Mouse (Mus musculus) forebrain, embryonic 14.5 days (tissue): ENCODE results near the gene Guca2a. TPM values are rescaled to one million over a fixed set of nuclear protein-coding genes. Genes with fewer than 3 reads are reported as not detected.

Experiments used
- ATAC-seq: fragments of 200-750 bp; cut with Nextera tagmentation; 2 replicates; pipeline ENCODE4 v1.8.0; 2017; ENCODE audit warnings: mild to moderate bottlenecking, moderate library complexity
- DNase-seq: peaks from one replicate; pipeline ENCODE4 v3.0.0-alpha.2; 2015; ENCODE audit warnings: low spot score
- H3K27ac ChIP-seq: fragments of 300-500 bp; sonication (generic); 2 replicates; pipeline ENCODE4 v1.5.1; 2014; ENCODE audit warnings: low read depth, mild to moderate bottlenecking, control low read depth, low read length, moderate library complexity
- H3K27me3 ChIP-seq: fragments of 300-500 bp; sonication (generic); replicated peaks from 2 replicates; pipeline ENCODE4 v1.6.1; 2014; ENCODE audit warnings: low read length, control low read depth, mixed read lengths; ENCODE audit not compliant: control insufficient read depth, insufficient read depth
- H3K36me3 ChIP-seq: fragments of 300-500 bp; sonication (generic); 2 replicates; pipeline ENCODE4 v1.6.1; 2014; ENCODE audit warnings: low read length, control low read depth; ENCODE audit not compliant: control insufficient read depth, insufficient read depth
- H3K4me1 ChIP-seq: fragments of 300-500 bp; sonication (generic); 2 replicates; pipeline ENCODE4 v1.6.1; 2014; ENCODE audit warnings: antibody characterized with exemption, low read length, control low read depth; ENCODE audit not compliant: control insufficient read depth, insufficient read depth
- H3K4me2 ChIP-seq: fragments of 300-500 bp; sonication (generic); 2 replicates; pipeline ENCODE4 v1.6.1; 2014; ENCODE audit warnings: mild to moderate bottlenecking, control low read depth, low read length
- H3K4me3 ChIP-seq: fragments of 300-500 bp; sonication (generic); 2 replicates; pipeline ENCODE4 v1.5.1; 2014; ENCODE audit warnings: low read depth, low read length, control low read depth
- H3K9ac ChIP-seq: fragments of 300-500 bp; sonication (generic); 2 replicates; pipeline ENCODE4 v1.6.1; 2014; ENCODE audit warnings: mild to moderate bottlenecking, low read length, control low read depth, moderate library complexity
- H3K9me3 ChIP-seq: fragments of 300-500 bp; sonication (generic); replicated peaks from 2 replicates; pipeline ENCODE4 v1.6.1; 2016; ENCODE audit warnings: low read length, control low read depth, mixed read lengths; ENCODE audit not compliant: control insufficient read depth
- WGBS: fragments of 180-500 bp; shearing (Covaris S2); extraction: QIAGEN DNeasy Blood & Tissue Kit; methylation state at CpG from one replicate; pipeline ENCODE4 v1.1.7; 2014; 5-methylcytosine and 5-hydroxymethylcytosine counted together
- polyA plus RNA-seq: library from polyadenylated mRNA; unstranded; fragments of >200 nt; fragmentation: Nextera tagmentation; extraction: Ambion mirVana; gene quantifications from 2 replicates; pipeline ENCODE4 v1.2.1, GENCODE M21; 2014

The Guca2a gene
- polyA plus RNA-seq, 1 experiment from 2014 or later = not detected

DNA sequence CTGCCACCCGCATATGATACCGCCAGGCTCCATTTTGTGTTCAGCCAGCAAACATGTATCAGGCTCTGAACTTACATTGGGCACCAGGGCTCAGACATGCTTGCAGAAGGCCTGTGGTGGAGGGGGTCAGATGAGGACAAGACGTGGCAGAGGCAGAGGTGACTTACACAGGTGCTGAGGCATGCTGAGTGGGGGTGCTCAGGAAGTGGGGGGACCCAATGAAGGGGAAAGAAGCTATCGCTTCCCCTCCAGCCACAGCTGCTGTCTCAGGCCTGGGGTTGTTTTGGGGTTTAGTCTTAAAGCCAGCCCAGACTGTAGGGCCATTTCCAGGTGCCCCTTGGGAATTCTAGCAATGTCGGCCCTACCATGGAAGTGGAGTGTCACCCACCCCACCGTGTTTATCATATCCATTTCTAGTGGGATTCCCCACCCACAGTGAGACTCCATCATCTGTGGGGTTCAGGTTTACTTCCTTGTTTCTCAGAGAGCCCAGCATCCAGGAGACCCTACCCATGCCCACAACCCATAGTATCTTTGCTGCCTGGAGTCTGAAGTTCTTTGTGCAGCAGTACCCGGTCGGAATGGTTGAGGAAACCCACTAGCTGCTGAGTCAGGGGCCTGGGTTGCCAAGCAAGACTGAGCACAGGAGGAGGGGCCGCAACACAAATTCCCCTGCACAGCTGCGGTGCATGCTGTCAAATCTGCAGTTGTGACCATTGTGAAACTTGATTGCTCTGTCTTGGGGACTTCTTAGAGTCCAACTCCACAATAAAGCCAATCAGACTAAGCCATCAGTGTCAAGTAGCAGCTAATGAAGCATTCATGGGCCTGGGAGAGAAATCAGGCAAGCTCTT lies 32.1 kb downstream of the Guca2a start:
- peak; percentile 80 for ATAC-seq
- H3K9ac ChIP-seq = no peak overlapping the region
- no peak for DNase-seq
- no peak overlapping the region for H3K4me3 ChIP-seq
- peaks cover 11% of the 10 kb centered on the region for H3K4me1 ChIP-seq
- no peaks in the 10 kb centered on the region for H3K36me3 ChIP-seq
- no peak overlapping the region for H3K4me2 ChIP-seq
- H3K27ac ChIP-seq = peak overlapping the region; percentile 77
- 55% methylated on average over 10 of the region's 10 CpGs for WGBS
- no peaks in the 10 kb centered on the region for H3K27me3 ChIP-seq
- no peaks in the 10 kb centered on the region for H3K9me3 ChIP-seq

DNA sequence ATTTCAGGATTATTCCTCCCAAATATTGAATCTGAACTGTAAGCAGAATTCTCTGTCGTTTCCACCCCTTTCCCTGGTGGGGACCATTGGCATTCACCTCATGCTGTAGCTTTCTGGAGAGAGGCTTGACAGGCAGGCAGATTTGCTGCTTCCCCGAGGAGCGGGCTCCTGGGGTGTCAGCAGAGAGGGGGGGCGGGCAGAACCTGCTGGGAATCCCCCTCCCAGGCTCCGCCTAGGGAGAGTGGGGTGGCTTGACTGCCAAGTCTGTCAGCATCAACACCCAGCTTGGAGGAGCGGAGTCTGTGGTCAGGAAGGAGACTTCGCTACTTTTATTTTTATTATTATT lies 32.7 kb downstream of the Guca2a start:
- Histone ChIP-seq H3K27ac (peak overlapping the region; percentile 77), H3K4me1 (peaks cover 11% of the 10 kb centered on the region), H3K27me3 (no peaks in the 10 kb centered on the region), H3K4me2 (no peak overlapping the region), H3K4me3 (no peak overlapping the region), H3K36me3 (no peaks in the 10 kb centered on the region), H3K9me3 (no peaks in the 10 kb centered on the region), H3K9ac (no peak overlapping the region; the same call in 1 of the 2 replicates)
- 21% methylated on average over 7 of the region's 7 CpGs for WGBS
- DNase-seq (peak; percentile 79), ATAC-seq (peak; percentile 82)

DNA sequence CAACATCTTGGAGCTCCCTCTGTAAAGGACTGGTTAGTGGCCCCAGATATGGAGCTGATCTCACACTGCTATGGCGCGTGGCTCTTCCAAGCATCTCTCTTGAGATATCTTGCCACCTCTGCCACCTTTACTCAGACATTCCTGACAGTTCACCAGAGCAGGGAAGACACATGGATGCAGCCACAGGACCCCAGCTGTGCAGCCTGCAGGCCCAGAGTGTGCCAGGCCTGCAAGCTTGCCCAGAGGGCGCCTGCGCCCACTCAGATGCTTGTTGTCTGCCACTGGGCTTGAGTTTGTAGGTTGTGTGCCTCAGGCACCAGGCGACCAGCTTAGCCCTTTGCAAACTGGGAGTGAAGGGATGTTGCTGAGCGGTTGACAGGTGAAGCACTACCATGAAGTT lies 33.2 kb downstream of the Guca2a start:
- WGBS = 84% methylated on average over 6 of the region's 6 CpGs
- ATAC-seq (no peak; the same call in 1 of the 2 replicates), DNase-seq (no peak)
- no peak overlapping the region for H3K4me2 ChIP-seq
- no peak overlapping the region; the same call in 1 of the 2 replicates for H3K9ac ChIP-seq
- H3K9me3 ChIP-seq = no peaks in the 10 kb centered on the region
- H3K4me3 ChIP-seq = no peak overlapping the region
- H3K27ac ChIP-seq = peak overlapping the region; percentile 77
- no peaks in the 10 kb centered on the region for H3K27me3 ChIP-seq
- no peaks in the 10 kb centered on the region for H3K36me3 ChIP-seq
- H3K4me1 ChIP-seq = peaks cover 11% of the 10 kb centered on the region

DNA sequence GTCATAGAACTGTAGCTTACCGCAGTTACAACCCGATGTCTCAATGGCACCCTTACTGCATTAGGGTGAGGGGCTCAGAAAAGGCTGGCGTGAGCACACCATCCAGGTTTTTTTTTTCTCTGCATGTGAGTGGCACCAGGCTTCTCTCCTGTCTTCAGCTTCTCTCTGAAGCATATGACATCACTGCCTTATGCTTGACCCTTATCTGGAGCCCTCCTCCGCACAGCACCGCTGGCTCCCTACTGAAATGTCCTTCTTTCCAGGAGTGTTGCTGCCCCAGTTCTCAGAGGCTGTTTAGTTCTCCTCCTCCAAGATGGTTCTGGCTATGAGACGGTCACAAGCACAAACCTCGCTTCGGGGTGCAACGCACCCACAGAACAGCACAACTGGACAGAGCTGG lies 33.7 kb downstream of the Guca2a start:
- no peak overlapping the region for H3K4me2 ChIP-seq
- H3K4me3 ChIP-seq = no peak overlapping the region
- H3K27ac ChIP-seq = peak overlapping the region; percentile 77
- no peaks in the 10 kb centered on the region for H3K27me3 ChIP-seq
- H3K9me3 ChIP-seq = no peaks in the 10 kb centered on the region
- WGBS = 93% methylated on average over 9 of the region's 9 CpGs
- H3K9ac ChIP-seq = no peak overlapping the region
- ATAC-seq (no peak), DNase-seq (no peak)
- H3K4me1 ChIP-seq = peaks cover 11% of the 10 kb centered on the region
- no peaks in the 10 kb centered on the region for H3K36me3 ChIP-seq

DNA sequence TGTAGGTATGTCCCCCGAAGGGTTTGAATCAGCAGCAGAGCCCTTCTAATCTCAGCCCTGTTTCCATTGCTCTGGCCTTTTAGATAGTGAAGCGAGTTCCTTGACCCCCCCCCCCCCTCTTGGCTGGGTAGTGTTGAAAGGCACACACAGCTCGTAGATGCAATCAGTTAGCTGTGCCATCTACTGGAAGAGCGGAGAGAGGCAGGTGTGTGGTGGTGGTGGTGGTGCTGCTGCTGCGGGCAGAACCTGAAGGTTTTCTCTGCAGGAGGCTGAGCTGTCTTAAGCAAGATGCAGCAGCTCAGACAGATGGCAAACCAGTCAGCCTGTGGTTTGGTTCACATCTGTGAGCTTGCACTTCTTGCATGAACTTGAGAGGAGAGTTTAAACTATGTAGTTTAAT lies 35.2 kb downstream of the Guca2a start:
- Histone ChIP-seq H3K9me3 (no peaks in the 10 kb centered on the region), H3K27ac (no peak overlapping the region), H3K27me3 (no peaks in the 10 kb centered on the region), H3K4me1 (peaks cover 11% of the 10 kb centered on the region), H3K4me3 (no peak overlapping the region), H3K4me2 (no peak overlapping the region), H3K36me3 (no peaks in the 10 kb centered on the region), H3K9ac (no peak overlapping the region)
- ATAC-seq (no peak), DNase-seq (peak; percentile 28)
- 31% methylated on average over 5 of the region's 5 CpGs for WGBS

DNA sequence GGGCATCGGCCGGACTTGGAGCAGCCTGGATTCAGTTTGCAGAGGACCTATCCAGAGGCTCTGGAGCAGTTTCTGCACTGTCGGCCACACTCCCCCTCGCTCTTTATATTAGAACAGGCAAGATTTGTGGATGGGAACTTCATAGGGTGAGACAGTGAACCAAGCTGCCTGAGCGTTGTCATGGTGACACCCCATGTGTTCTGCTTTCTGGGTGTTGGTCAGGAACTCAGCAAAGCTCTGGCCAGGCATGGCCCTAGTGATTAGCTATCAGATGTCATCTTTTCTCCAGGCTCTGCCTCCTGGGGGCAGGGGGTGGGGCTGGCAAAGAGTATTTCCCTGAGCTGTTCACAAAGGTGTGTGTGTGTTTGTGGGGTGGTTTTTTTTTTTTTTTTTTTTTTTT lies 45.1 kb downstream of the Guca2a start:
- Histone ChIP-seq H3K27me3 (no peaks in the 10 kb centered on the region), H3K36me3 (no peaks in the 10 kb centered on the region), H3K9ac (no peak overlapping the region), H3K4me3 (no peak overlapping the region), H3K9me3 (no peaks in the 10 kb centered on the region), H3K4me1 (no peaks in the 10 kb centered on the region; the same call in 1 of the 2 replicates), H3K4me2 (no peak overlapping the region), H3K27ac (no peak overlapping the region)
- ATAC-seq (no peak), DNase-seq (peak; percentile 39)
- 49% methylated on average over 5 of the region's 5 CpGs for WGBS

DNA sequence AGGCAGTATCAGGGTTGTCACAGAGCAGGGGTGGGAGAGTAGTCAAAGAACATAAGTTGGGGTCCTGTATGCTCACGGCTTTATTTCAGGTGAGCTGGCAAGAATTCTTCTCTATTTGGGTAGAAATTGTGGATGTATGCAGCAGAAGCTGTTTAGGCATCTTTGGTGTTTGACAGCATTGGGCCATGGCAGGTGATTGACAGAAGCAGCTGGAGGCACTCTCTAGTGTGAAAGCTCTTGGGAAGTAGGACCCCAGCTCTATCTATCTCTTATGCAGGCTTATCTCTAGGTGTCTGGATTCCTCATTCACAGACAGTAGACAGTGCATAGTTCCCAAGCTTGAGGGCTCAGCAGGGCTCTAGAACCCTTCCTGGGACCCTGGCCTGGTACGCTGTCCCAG lies 48.2 kb downstream of the Guca2a start:
- Histone ChIP-seq H3K27ac (no peak overlapping the region), H3K27me3 (no peaks in the 10 kb centered on the region), H3K4me3 (no peak overlapping the region), H3K36me3 (no peaks in the 10 kb centered on the region), H3K9me3 (no peaks in the 10 kb centered on the region), H3K9ac (no peak overlapping the region), H3K4me1 (no peaks in the 10 kb centered on the region; the same call in 1 of the 2 replicates), H3K4me2 (no peak overlapping the region)
- no peak for DNase-seq
- ATAC-seq = no peak
- 86% methylated on average over 2 of the region's 2 CpGs for WGBS

Other genes starting within 250 kb of the Guca2a start
- gene Ccdc30, start 222.2 kb upstream of the Guca2a start, polyA plus RNA-seq = 14.0 and 14.4 TPM in 2 replicates
- 17.1 and 23.0 TPM in 2 replicates for gene Ppcs, start 215.3 kb upstream of the Guca2a start, polyA plus RNA-seq
- 0.30 and 0.38 TPM in 2 replicates for gene Zmynd12, start 214.9 kb upstream of the Guca2a start, polyA plus RNA-seq
- gene Rimkla, start 145.1 kb upstream of the Guca2a start, polyA plus RNA-seq = 17.7 and 22.3 TPM in 2 replicates
- gene Foxj3, start 100.7 kb upstream of the Guca2a start, polyA plus RNA-seq = 19.8 and 25.0 TPM in 2 replicates
- 4.2 and 6.5 TPM in 2 replicates for gene Frg2f1, start 98.2 kb upstream of the Guca2a start, polyA plus RNA-seq
- not detected in 2 replicates for gene Guca2b, start 21.2 kb downstream of the Guca2a start, polyA plus RNA-seq
- gene Hivep3, start 96.1 kb downstream of the Guca2a start, polyA plus RNA-seq = 13.8 and 18.8 TPM in 2 replicates